Mouse (Mus musculus): ENCODE data around the gene Nudt6.

DNA sequence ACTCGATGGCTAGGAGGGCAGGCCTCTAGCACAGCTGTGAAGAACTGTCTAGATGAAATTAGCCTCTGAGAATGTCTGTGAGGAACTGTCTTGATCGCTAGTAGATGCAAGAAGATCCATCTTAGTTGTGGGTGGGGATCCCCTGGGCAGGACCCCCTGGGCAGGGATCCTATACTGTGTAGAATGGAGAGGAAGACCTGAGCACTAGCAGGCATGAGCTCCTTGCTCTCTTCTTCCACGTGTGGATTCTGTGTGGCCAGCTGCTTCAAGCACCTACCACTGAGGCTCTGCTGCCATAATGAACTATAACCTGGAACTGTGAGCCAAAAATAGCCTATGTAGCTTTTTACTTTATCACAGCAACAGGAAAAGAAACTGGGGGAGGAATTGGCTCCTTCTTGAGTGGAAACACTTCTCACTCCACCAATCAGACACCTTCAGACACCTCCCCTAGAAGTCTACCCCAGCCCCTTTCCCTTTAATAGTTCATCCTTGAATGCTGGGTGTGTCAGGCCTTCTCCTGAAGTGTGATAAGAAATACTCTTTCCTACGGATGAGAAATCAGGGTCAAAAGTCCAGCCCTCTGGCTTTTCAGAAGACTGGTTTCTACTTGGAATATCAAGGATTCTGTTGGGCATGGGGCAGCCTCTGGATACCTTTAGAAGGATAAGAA is 53.5 kb downstream of the Nudt6 start:
- TF ChIP-seq GATA1 (IDR thresholded peaks at IDR 0.05; ENCODE audit: borderline replicate concordance, low read length) (no peak), FLI1 (IDR thresholded peaks at IDR 0.05; ENCODE audit: low read length) (no peak)
